Mouse (Mus musculus) stomach, embryonic 14.5 days (tissue): ENCODE results near the gene Mecom. TPM values are rescaled to one million over a fixed set of nuclear protein-coding genes. Genes with fewer than 3 reads are reported as not detected.

Experiments
- ATAC-seq: fragments of 200-750 bp; cut with Nextera tagmentation; 2 replicates; pipeline ENCODE4 v1.8.0; 2017; ENCODE audit warnings: low read depth, moderate TSS enrichment; ENCODE audit not compliant: insufficient number of reproducible peaks, insufficient read depth, low FRiP score
- H3K27ac ChIP-seq: fragments of 300-500 bp; sonication (generic); 2 replicates; pipeline ENCODE4 v1.5.1; 2014; ENCODE audit warnings: mild to moderate bottlenecking, low read length, moderate library complexity, mixed read lengths
- H3K27me3 ChIP-seq: fragments of 300-500 bp; sonication (generic); 2 replicates; pipeline ENCODE4 v1.6.1; 2014; ENCODE audit warnings: low read length, control low read depth, mixed read lengths; ENCODE audit not compliant: control insufficient read depth, insufficient read depth
- H3K36me3 ChIP-seq: fragments of 300-500 bp; sonication (generic); 2 replicates; pipeline ENCODE4 v1.6.1; 2014; ENCODE audit warnings: mild to moderate bottlenecking, control low read depth, low read length, moderate library complexity, mixed read lengths; ENCODE audit not compliant: control insufficient read depth, insufficient read depth
- H3K4me1 ChIP-seq: fragments of 300-500 bp; sonication (generic); 2 replicates; pipeline ENCODE4 v1.6.1; 2014; ENCODE audit warnings: low read length, control low read depth, mixed read lengths; ENCODE audit not compliant: control insufficient read depth, insufficient read depth
- H3K4me2 ChIP-seq: fragments of 300-500 bp; sonication (generic); replicated peaks from 2 replicates; pipeline ENCODE4 v1.6.1; 2014; ENCODE audit warnings: low read depth, low read length, control low read depth
- H3K4me3 ChIP-seq: fragments of 300-500 bp; sonication (generic); 2 replicates; pipeline ENCODE4 v1.5.1; 2014; ENCODE audit warnings: low read depth, low read length, control low read depth
- H3K9ac ChIP-seq: fragments of 300-500 bp; sonication (generic); replicated peaks from 2 replicates; pipeline ENCODE4 v1.6.1; 2014; ENCODE audit warnings: low read depth, mild to moderate bottlenecking, control low read depth, low read length, moderate library complexity, mixed read lengths
- H3K9me3 ChIP-seq: fragments of 300-500 bp; sonication (generic); 2 replicates; pipeline ENCODE4 v1.6.1; 2016; ENCODE audit warnings: low read depth, low read length, control low read depth; ENCODE audit not compliant: control insufficient read depth
- WGBS: fragments of 180-500 bp; shearing (Covaris S2); extraction: QIAGEN DNeasy Blood & Tissue Kit; methylation state at CpG from one replicate; pipeline ENCODE4 v1.1.7; 2014; 5-methylcytosine and 5-hydroxymethylcytosine counted together
- polyA plus RNA-seq: library from polyadenylated mRNA; unstranded; fragments of >200 nt; fragmentation: Nextera tagmentation; extraction: Ambion mirVana; gene quantifications from 2 replicates; pipeline ENCODE4 v1.2.1, GENCODE M21; 2014

Mecom gene
- polyA plus RNA-seq, 1 experiment from 2014 or later, result 101 TPM

DNA sequence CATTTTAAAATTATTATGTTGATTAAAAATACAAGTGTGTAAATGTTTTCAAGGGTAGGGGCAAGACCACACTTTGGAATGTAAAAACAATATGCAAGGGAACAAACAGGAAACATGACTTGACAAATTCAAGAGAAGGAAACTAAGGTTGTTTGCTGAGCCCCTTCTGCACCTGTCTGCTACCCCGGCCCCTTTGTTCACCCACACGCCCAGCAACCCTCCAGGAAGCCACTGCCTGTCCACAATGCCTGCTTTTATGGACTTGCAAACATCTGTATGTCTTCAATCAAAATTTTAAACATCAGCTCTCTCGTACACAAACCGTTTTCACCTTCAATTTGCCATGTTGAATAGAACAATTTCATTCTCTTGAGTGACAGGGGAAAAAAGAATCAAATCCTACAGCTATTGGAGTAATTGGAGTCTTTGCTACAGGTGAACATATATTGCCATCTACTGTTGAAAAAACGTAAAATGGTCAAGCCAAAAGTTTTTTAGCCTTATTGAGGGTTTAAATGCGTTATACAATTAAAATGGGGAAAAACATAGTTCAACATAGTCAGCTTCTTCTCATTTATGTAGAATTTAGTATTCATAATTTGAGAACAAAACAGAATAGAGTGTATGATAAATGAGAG, 13.0 kb upstream of the Mecom start:
- Histone ChIP-seq H3K9ac (no peak overlapping the region), H3K4me1 (no peaks in the 10 kb centered on the region), H3K9me3 (no peaks in the 10 kb centered on the region), H3K27ac (no peak overlapping the region), H3K4me2 (no peak overlapping the region), H3K4me3 (no peak overlapping the region), H3K36me3 (no peaks in the 10 kb centered on the region), H3K27me3 (no peaks in the 10 kb centered on the region)
- 48% methylated on average over 6 of the region's 6 CpGs for WGBS
- ATAC-seq, result no peak

- Histone ChIP-seq H3K9ac (no peak overlapping the region), H3K27me3 (no peaks in the 10 kb centered on the region), H3K9me3 (no peaks in the 10 kb centered on the region), H3K4me3 (no peak overlapping the region), H3K4me1 (no peaks in the 10 kb centered on the region), H3K27ac (no peak overlapping the region), H3K36me3 (no peaks in the 10 kb centered on the region), H3K4me2 (no peak overlapping the region)
- WGBS, result 73% methylated on average over 6 of the region's 6 CpGs
- ATAC-seq, result no peak
Observed at GRCm38 (mm10) chr3:30553741-30554140, 5.9 kb upstream of the Mecom start.

DNA sequence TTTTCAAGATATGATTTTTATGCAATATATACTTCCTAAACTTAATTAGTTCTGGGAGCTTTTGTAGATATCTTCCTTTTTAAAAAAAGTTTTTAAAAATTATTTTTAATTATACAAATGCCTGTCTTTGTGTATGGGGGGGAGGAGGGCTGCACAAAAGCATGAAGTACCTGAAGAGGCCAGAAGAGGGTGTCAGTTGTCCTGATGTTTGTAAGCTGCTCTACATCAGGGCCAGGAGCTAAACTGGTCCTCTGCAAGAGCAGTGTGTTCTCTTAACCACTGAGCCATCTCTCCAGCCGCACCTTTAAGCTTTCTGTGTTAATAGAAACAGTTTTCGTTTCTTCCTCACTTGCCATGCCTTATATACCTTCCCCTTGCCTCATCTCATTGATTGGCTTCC, 2.4 kb upstream of the Mecom start:
- Histone ChIP-seq H3K4me1 (peaks cover 5% of the 10 kb centered on the region; the same call in 1 of the 2 replicates), H3K27me3 (no peaks in the 10 kb centered on the region), H3K4me2 (no peak overlapping the region), H3K27ac (no peak overlapping the region), H3K4me3 (no peak overlapping the region), H3K9ac (no peak overlapping the region), H3K9me3 (no peaks in the 10 kb centered on the region), H3K36me3 (no peaks in the 10 kb centered on the region)
- ATAC-seq, result no peak
- 66% methylated on average over 2 of the region's 2 CpGs for WGBS

DNA sequence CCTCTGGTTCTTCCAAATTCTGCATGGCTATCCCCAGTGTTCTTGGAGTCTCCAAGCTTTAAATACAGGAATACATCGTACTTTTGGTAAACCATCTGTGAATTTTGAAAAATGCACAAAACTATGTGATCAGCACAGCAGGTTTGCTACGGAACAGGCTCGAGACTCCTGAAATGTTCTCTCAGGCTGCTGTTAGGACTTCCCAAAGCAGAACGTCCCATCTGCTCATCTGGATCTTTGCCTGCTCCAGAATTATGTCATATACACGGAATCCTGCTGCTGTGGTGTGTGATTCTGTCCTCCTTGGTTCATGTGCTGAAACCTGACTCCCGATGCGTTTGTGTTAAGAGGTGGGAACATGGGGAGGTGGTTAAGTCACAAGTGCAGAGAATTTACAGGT, 1.1 kb upstream of the Mecom start:
- Histone ChIP-seq H3K27me3 (no peaks in the 10 kb centered on the region), H3K27ac (no peak overlapping the region), H3K9ac (no peak overlapping the region), H3K36me3 (no peaks in the 10 kb centered on the region), H3K4me1 (peaks cover 5% of the 10 kb centered on the region; the same call in 1 of the 2 replicates), H3K4me3 (no peak overlapping the region), H3K4me2 (no peak overlapping the region), H3K9me3 (no peaks in the 10 kb centered on the region)
- WGBS, result 48% methylated on average over 7 of the region's 7 CpGs
- no peak for ATAC-seq

DNA sequence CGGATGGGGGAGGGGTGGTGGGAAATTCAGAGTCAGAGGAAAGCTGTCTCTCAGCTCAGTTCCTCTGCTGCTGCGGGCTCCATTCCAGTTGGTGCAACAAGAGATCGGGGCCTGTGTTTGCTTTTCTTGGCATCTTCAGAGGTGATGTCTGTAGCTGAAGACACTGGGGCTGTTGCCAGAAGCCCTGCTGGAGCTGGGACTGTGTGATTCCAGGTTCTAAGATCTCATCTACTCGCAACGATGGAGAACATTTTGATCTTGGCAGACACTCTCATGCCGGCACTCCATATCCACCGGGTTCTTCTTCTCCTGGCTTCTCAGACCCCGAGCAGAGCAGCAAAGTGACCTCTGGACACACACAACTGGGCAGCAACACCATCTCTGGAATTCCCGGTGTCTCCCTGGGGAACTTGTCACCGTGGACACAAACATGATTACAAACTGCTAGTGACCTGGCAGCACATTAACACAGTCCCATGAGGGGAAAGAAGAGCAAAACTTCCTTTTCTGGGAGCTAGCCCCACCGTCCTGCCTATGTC, 908 bp downstream of the Mecom start:
- Histone ChIP-seq H3K27ac (no peak overlapping the region), H3K9me3 (no peaks in the 10 kb centered on the region), H3K36me3 (no peaks in the 10 kb centered on the region), H3K4me2 (no peak overlapping the region), H3K4me1 (peaks cover 5% of the 10 kb centered on the region; the same call in 1 of the 2 replicates), H3K9ac (no peak overlapping the region), H3K27me3 (no peaks in the 10 kb centered on the region), H3K4me3 (no peak overlapping the region)
- ATAC-seq, result no peak
- WGBS, result 59% methylated on average over 11 of the region's 11 CpGs

GRCm38 (mm10) chr3:30546366-30546765, 1.4 kb downstream of the Mecom start:
- Histone ChIP-seq H3K9me3 (no peaks in the 10 kb centered on the region), H3K36me3 (no peaks in the 10 kb centered on the region), H3K27ac (no peak overlapping the region), H3K9ac (no peak overlapping the region), H3K4me1 (peaks cover 5% of the 10 kb centered on the region; the same call in 1 of the 2 replicates), H3K27me3 (no peaks in the 10 kb centered on the region), H3K4me2 (no peak overlapping the region), H3K4me3 (no peak overlapping the region)
- no peak for ATAC-seq
- 54% methylated on average over 13 of the region's 13 CpGs for WGBS

GRCm38 (mm10) chr3:30545246-30545645, 2.6 kb downstream of the Mecom start:
- Histone ChIP-seq H3K4me3 (no peak overlapping the region), H3K4me1 (peaks cover 5% of the 10 kb centered on the region; the same call in 1 of the 2 replicates), H3K27me3 (no peaks in the 10 kb centered on the region), H3K9me3 (no peaks in the 10 kb centered on the region), H3K36me3 (no peaks in the 10 kb centered on the region), H3K4me2 (no peak overlapping the region), H3K27ac (no peak overlapping the region), H3K9ac (no peak overlapping the region)
- 78% methylated on average over 5 of the region's 5 CpGs for WGBS
- no peak for ATAC-seq

GRCm38 (mm10) chr3:30544305-30544704, 3.5 kb downstream of the Mecom start:
- no peak overlapping the region for H3K4me2 ChIP-seq
- no peaks in the 10 kb centered on the region for H3K9me3 ChIP-seq
- whole genome bisulfite sequencing, result 35% methylated on average over 5 of the region's 5 CpGs
- peaks cover 5% of the 10 kb centered on the region; the same call in 1 of the 2 replicates for H3K4me1 ChIP-seq
- H3K9ac ChIP-seq, result no peak overlapping the region
- ATAC-seq, result no peak; the same call in 1 of the 2 replicates
- H3K27ac ChIP-seq, result no peak overlapping the region
- H3K4me3 ChIP-seq, result no peak overlapping the region
- H3K36me3 ChIP-seq, result no peaks in the 10 kb centered on the region
- no peaks in the 10 kb centered on the region for H3K27me3 ChIP-seq

DNA sequence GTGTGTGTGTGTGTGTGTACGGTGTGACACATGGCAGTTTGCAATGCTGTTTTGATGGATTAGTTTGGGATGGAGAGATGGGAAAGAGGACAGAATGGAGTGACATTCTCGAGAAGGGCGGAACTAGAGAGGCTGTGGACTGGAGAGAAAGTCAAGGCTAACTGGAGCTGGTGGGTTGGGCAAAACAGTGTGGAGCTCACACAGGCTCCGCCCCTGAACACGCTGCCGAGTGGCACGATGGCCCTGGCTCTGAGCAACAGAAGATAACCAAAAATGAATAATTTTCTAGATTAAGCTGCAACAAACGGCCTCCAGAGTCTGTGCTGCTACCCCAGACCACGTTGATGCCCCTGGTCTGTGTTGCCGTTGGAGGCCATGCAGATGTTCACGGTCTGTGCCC, 12.0 kb downstream of the Mecom start:
- no peak for ATAC-seq
- H3K9ac ChIP-seq, result no peak overlapping the region

More for the DNA sequence above, 12.0 kb downstream of the Mecom start:
- H3K4me2 ChIP-seq, result no peak overlapping the region
- 67% methylated on average over 11 of the region's 11 CpGs for WGBS
- no peaks in the 10 kb centered on the region for H3K4me1 ChIP-seq
- H3K27ac ChIP-seq, result no peak overlapping the region
- H3K4me3 ChIP-seq, result no peak overlapping the region
- H3K36me3 ChIP-seq, result no peaks in the 10 kb centered on the region
- no peaks in the 10 kb centered on the region for H3K27me3 ChIP-seq
- no peaks in the 10 kb centered on the region for H3K9me3 ChIP-seq
